Mouse (Mus musculus): ENCODE results near the gene Cpm.

- TF ChIP-seq POLR2A (IDR thresholded peaks at IDR 0.05; ENCODE audit: insufficient read length, low read depth) (no peak), USF1 (IDR thresholded peaks at IDR 0.05; ENCODE audit: low read depth) (no peak), MAX (IDR thresholded peaks at IDR 0.05; ENCODE audit: low read depth) (no peak), E2F4 (IDR thresholded peaks at IDR 0.05; ENCODE audit: insufficient read depth) (no peak), MYOD1 (IDR thresholded peaks at IDR 0.05; ENCODE audit: control insufficient read depth in 1 of 3, insufficient read length in 2 of 3, low read depth in 2 of 3) (no peak), POLR2AphosphoS2 (IDR thresholded peaks at IDR 0.05; ENCODE audit: insufficient read length, low read depth) (no peak)
Measured at GRCm38 (mm10) chr10:117730637-117731203, 101.4 kb downstream of the Cpm start.
